Mouse (Mus musculus) skeletal muscle tissue, adult 2 months (tissue): ENCODE results near the gene Rmnd1.
A peak's percentile ranks its signal among the peaks of the same experiment; 100 is the strongest.

Source experiments
- DNase-seq: peaks from one replicate; pipeline ENCODE4 v3.0.0-alpha.2; 2012; ENCODE audit warnings: low read depth, low spot score

Gene Rmnd1

DNA sequence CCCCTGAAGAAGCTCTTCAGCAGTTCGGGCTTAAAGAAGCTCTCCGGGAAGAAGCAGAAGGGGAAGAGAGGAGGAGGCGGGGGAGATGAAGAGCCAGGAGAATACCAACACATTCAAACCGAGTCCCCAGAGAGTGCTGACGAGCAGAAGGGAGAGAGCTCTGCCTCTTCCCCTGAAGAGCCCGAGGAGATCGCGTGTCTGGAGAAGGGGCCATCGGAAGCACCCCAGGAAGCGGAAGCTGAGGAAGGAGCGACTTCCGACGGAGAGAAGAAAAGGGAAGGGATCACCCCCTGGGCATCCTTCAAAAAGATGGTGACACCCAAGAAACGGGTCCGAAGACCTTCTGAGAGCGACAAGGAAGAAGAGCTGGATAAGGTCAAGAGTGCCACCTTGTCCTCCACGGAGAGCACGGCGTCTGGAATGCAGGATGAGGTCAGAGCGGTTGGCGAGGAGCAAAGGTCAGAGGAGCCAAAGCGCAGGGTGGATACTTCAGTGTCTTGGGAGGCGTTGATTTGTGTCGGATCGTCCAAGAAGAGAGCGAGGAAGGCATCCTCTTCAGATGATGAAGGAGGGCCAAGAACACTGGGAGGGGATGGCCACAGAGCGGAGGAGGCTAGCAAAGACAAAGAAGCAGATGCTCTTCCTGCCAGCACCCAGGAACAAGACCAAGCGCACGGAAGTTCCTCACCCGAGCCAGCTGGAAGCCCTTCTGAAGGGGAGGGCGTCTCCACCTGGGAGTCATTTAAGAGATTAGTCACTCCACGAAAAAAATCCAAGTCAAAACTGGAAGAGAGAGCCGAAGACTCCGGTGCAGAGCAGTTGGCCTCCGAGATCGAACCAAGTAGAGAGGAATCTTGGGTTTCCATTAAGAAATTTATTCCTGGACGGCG is 77.6 kb downstream of the Rmnd1 start:
- DNase-seq, result peak; percentile 71
